Mouse (Mus musculus) gastrocnemius, postnatal 4 days (tissue): ENCODE data around the gene Cyp2w1. TPM values are rescaled to one million over a fixed set of nuclear protein-coding genes. Genes with fewer than 3 reads are reported as not detected.
A peak's percentile ranks its signal among the peaks of the same experiment; 100 is the strongest.

Source experiments
- DNase-seq, 2 experiments: peaks; one replicate each; pipeline ENCODE4 v3.0.0; 2021 to 2022; ENCODE audit warnings: low spot score in 2 of 2, mixed read lengths in 2 of 2
- microRNA-seq: library from miRNA; unstranded; fragments of <30 nt; microRNA quantifications from one replicate; pipeline ENCODE4 v1.2.0, GENCODE M21; 2021
- total RNA-seq, 2 experiments: library from RNA; stranded (reverse); gene quantifications; 2 replicates each; pipeline ENCODE4 v1.2.3; 2021

Gene Cyp2w1
- total RNA-seq, 2 experiments from 2014 or later: not detected

DNA sequence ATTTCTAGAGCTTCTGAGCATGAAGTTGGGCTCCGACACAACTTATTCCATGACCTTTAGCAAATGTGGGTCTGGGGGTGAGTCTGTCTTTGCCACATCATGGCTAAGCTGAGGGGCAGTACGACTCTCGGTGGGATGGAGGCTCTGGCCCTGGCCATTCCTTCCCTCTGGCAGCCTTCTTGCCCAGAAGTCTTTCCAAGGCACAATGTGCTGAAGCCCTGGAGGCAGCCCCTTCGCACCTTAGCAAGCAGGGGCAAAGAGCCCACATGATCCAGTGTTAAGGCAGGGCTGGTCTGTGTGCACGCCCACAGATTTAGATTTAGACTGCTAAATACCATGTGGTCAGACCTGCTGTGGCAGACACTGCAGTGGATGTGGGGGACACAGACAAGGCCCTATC is 46.4 kb downstream of the Cyp2w1 start:
- DNase-seq: no peak

GRCm38 (mm10) chr5:139399991-139400390 is 47.6 kb downstream of the Cyp2w1 start:
- no peak for DNase-seq

- DNase-seq: no peak
These were observed 49.7 kb downstream of the Cyp2w1 start for GRCm38 (mm10) chr5:139402106-139402505.

- DNase-seq: no peak
These were observed 51.4 kb downstream of the Cyp2w1 start for GRCm38 (mm10) chr5:139403692-139404260.

DNA sequence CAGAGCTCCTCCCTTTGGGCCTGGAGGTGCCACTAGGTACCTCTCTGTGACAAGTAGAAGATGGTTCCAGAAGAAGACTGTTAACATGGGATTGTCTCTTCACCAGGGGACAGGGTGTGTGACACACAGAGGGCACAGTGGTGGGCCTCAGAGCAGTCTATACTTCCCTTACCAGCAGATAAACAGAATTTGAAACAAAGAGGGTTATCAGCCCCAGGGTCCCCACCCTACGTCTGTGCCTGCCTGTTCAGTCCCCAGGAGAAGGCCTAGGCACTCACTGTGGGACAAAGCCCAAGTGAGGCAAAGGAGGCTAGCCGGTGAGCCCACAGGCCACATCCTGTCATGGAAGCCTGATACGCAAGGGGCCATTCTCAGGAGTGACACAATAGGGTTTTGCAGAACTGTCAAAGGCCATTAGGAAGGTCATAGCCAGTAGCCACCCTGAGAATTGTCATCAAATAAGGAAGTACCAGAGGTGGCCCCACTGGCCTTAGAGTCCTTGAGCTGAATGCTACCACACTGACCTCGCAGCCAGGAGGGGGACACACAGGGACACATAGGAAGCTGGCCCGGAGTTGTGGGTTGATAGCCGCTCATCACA is 52.5 kb downstream of the Cyp2w1 start, which contains the start of gene C130050O18Rik:
Gene C130050O18Rik (plus strand): TSS at position 480 of the 601 bp plus-strand sequence.
- no peak for DNase-seq

GRCm38 (mm10) chr5:139405478-139405877 is 53.1 kb downstream of the Cyp2w1 start:
- no peak for DNase-seq

DNA sequence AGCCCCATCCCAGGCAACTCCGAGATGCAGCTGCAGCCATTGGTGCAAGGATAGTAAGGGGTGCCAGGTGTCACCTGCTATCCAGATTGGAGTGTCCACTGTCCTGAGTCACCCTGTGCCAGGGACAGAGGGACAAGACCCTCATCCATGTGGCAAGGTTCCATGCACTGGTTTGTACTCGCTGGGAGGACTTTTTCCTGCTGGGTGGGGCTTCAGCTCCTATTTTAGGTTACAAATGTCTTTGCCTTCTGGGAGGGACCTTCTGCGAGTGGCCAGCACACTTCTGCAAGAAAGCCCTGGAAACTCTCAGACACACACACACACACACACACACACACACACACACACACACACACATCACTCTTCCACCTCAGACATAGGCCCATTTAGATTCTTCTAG is 53.5 kb downstream of the Cyp2w1 start:
- no peak for DNase-seq

Small RNAs within 50 kb of the gene (microRNA-seq; reads per million reads assigned to microRNA genes)
- gene Mir339: 151 reads per million, percentile 56 among the genes with 10 or more reads in this experiment

Other genes with a start within 250 kb of the Cyp2w1 start
- 1 to 10 TPM; 3.9 to 5.1 TPM for gene Prkar1b, start 202.6 kb upstream of the Cyp2w1 start, total RNA-seq
- gene Dnaaf5, start 202.4 kb upstream of the Cyp2w1 start, total RNA-seq: 10 to 100 TPM; 10.3 to 10.4 TPM
- 10 to 100 TPM; 61.6 to 63.6 TPM for gene Sun1, start 152.0 kb upstream of the Cyp2w1 start, total RNA-seq
- 10 to 100 TPM; 81.9 to 87.1 TPM for gene Get4, start 100.3 kb upstream of the Cyp2w1 start, total RNA-seq
- gene Adap1, start 27.0 kb upstream of the Cyp2w1 start, total RNA-seq: 1 to 10 TPM; 5.4 to 6.9 TPM
- gene Cox19, start 1.2 kb upstream of the Cyp2w1 start, total RNA-seq: 10 to 100 TPM; 58.0 to 61.4 TPM
- gene Gpr146, start 25.1 kb downstream of the Cyp2w1 start, total RNA-seq: 10 to 100 TPM in 1 of 2 experiments, 1 to 10 TPM in 1; 8.8 to 10.2 TPM
- under 1 TPM; 0.80 to 0.88 TPM for gene C130050O18Rik, start 52.7 kb downstream of the Cyp2w1 start, total RNA-seq
- 1 to 10 TPM; 3.9 to 4.4 TPM for gene Gper1, start 70.5 kb downstream of the Cyp2w1 start, total RNA-seq
- gene 3110082I17Rik, start 107.9 kb downstream of the Cyp2w1 start, total RNA-seq: 10 to 100 TPM; 12.3 to 12.6 TPM
- 10 to 100 TPM; 13.6 to 13.7 TPM for gene Zfand2a, start 131.9 kb downstream of the Cyp2w1 start, total RNA-seq
- not detected for gene Uncx, start 190.9 kb downstream of the Cyp2w1 start, total RNA-seq